Mouse (Mus musculus): ENCODE measurements around the gene Cenpv.

- TF ChIP-seq CTCF (IDR thresholded peaks at IDR 0.05; ENCODE audit: low read depth, low read length) (no peak), POLR2A (IDR thresholded peaks at IDR 0.05; ENCODE audit: borderline replicate concordance, low read depth, low read length) (no peak)
Measured at GRCm38 (mm10) chr11:62550727-62551225, 11.7 kb upstream of the Cenpv start, which contains the start of gene Ubb.

All from bone marrow macrophage, adult 2 months (primary cell).